Mouse (Mus musculus) heart, adult 8-10 months (tissue): ENCODE measurements at regions not wholly inside any gene's neighbourhood (a gene's known extent, or its start where the extent isn't known, plus 50 kb on each side); places are given as distances from the start of the nearest gene placed in this dataset.

ENCODE experiments used
- DNase-seq: peaks from one replicate; pipeline ENCODE4 v3.0.0; 2022; ENCODE audit warnings: low spot score

GRCm38 (mm10) chr10:43790780-43791179 lies 110.8 kb downstream of the Qrsl1 start:
- no peak for DNase-seq

- no peak for DNase-seq
Measured at GRCm38 (mm10) chr10:43791525-43792021, 110.0 kb downstream of the Qrsl1 start.

GRCm38 (mm10) chr10:43792618-43793017 lies 108.9 kb downstream of the Qrsl1 start:
- DNase-seq = no peak

- no peak for DNase-seq
Measured at GRCm38 (mm10) chr10:43794587-43794986, 107.0 kb downstream of the Qrsl1 start.

- DNase-seq = no peak
Measured at GRCm38 (mm10) chr10:43800077-43800476, 101.5 kb downstream of the Qrsl1 start.

- DNase-seq = no peak
Measured at GRCm38 (mm10) chr10:43815291-43815690, 86.3 kb downstream of the Qrsl1 start.

GRCm38 (mm10) chr10:43817522-43818198 lies 83.9 kb downstream of the Qrsl1 start:
- no peak for DNase-seq

GRCm38 (mm10) chr10:43818623-43819022 lies 82.9 kb downstream of the Qrsl1 start:
- no peak for DNase-seq

GRCm38 (mm10) chr10:43819434-43819833 lies 82.1 kb downstream of the Qrsl1 start:
- DNase-seq = no peak

- no peak for DNase-seq
Measured at GRCm38 (mm10) chr10:43822615-43823014, 78.9 kb downstream of the Qrsl1 start.

GRCm38 (mm10) chr10:43824009-43824408 lies 77.5 kb downstream of the Qrsl1 start:
- DNase-seq = no peak
